Mouse (Mus musculus) cerebellum, postnatal 36 days (tissue): ENCODE results near the gene Pde4dip.
A peak's percentile ranks its signal among the peaks of the same experiment; 100 is the strongest.

Source experiments
- DNase-seq, 2 experiments: peaks; one replicate each; pipeline ENCODE4 v3.0.0; 2021 to 2022; ENCODE audit warnings: mixed read lengths in 2 of 2

Gene Pde4dip

GRCm38 (mm10) chr3:97900516-97901490 lies 12.3 kb upstream of the Pde4dip start, which contains the start of gene Sec22b:
Gene Sec22b (plus strand): TSS chr3:97901190.
- peak; percentile 90 to 95 for DNase-seq

- no peak for DNase-seq
Measured at GRCm38 (mm10) chr3:97898381-97898780, 9.9 kb upstream of the Pde4dip start.

GRCm38 (mm10) chr3:97894695-97895094 lies 6.2 kb upstream of the Pde4dip start:
- peak; percentile 29 to 31 for DNase-seq

- no peak for DNase-seq
Measured at GRCm38 (mm10) chr3:97890205-97890604, 1.7 kb upstream of the Pde4dip start.

GRCm38 (mm10) chr3:97887785-97888167 lies 731 bp downstream of the Pde4dip start:
- peak; percentile 36 to 54 for DNase-seq

- no peak for DNase-seq
Measured at GRCm38 (mm10) chr3:97881576-97881975, 6.9 kb downstream of the Pde4dip start.

GRCm38 (mm10) chr3:97879222-97879621 lies 9.3 kb downstream of the Pde4dip start:
- DNase-seq = peak; percentile 65 to 68

GRCm38 (mm10) chr3:97876259-97876658 lies 12.2 kb downstream of the Pde4dip start:
- DNase-seq = no peak

- DNase-seq = no peak
Measured at GRCm38 (mm10) chr3:97874777-97875176, 13.7 kb downstream of the Pde4dip start.

- DNase-seq = no peak
Measured at GRCm38 (mm10) chr3:97869730-97870129, 18.8 kb downstream of the Pde4dip start.

GRCm38 (mm10) chr3:97868733-97869132 lies 19.8 kb downstream of the Pde4dip start:
- no peak for DNase-seq

GRCm38 (mm10) chr3:97868024-97868689 lies 20.4 kb downstream of the Pde4dip start:
- peak; percentile 63 to 68 for DNase-seq

GRCm38 (mm10) chr3:97867221-97868023 lies 21.1 kb downstream of the Pde4dip start:
- no peak for DNase-seq

- DNase-seq = no peak
Measured at GRCm38 (mm10) chr3:97866696-97867095, 21.8 kb downstream of the Pde4dip start.

GRCm38 (mm10) chr3:97860820-97861451 lies 27.6 kb downstream of the Pde4dip start:
- peak in 1 of 2 experiments; percentile 22 for DNase-seq

GRCm38 (mm10) chr3:97859400-97859799 lies 29.1 kb downstream of the Pde4dip start:
- DNase-seq = no peak

GRCm38 (mm10) chr3:97854575-97855384 lies 33.7 kb downstream of the Pde4dip start:
- peak; percentile 71 to 72 for DNase-seq

- no peak for DNase-seq
Measured at GRCm38 (mm10) chr3:97851803-97852202, 36.7 kb downstream of the Pde4dip start.

GRCm38 (mm10) chr3:97847626-97848025 lies 40.9 kb downstream of the Pde4dip start:
- DNase-seq = no peak

GRCm38 (mm10) chr3:97846448-97846847 lies 42.1 kb downstream of the Pde4dip start:
- DNase-seq = no peak

- no peak for DNase-seq
Measured at GRCm38 (mm10) chr3:97844821-97845201, 43.7 kb downstream of the Pde4dip start.
